Mouse (Mus musculus) skeletal muscle tissue, postnatal 0 days (tissue): ENCODE data around the gene Syngr2. TPM values are rescaled to one million over a fixed set of nuclear protein-coding genes. Genes with fewer than 3 reads are reported as not detected.

Experiments used
- polyA plus RNA-seq: library from polyadenylated mRNA; unstranded; fragments of >200 nt; fragmentation: Nextera tagmentation; extraction: Ambion mirVana; gene quantifications from 2 replicates; pipeline ENCODE4 v1.2.1, GENCODE M21; 2015

Gene Syngr2
- 117 and 118 TPM in 2 replicates for polyA plus RNA-seq

GRCm38 (mm10) chr11:117809407-117810311, at the start of gene Syngr2, which contains the start of gene Gm20708:
Gene Syngr2, plus strand, starts transcription at chr11:117809668.
Gene Gm20708, plus strand, starts transcription at chr11:117809668.

DNA sequence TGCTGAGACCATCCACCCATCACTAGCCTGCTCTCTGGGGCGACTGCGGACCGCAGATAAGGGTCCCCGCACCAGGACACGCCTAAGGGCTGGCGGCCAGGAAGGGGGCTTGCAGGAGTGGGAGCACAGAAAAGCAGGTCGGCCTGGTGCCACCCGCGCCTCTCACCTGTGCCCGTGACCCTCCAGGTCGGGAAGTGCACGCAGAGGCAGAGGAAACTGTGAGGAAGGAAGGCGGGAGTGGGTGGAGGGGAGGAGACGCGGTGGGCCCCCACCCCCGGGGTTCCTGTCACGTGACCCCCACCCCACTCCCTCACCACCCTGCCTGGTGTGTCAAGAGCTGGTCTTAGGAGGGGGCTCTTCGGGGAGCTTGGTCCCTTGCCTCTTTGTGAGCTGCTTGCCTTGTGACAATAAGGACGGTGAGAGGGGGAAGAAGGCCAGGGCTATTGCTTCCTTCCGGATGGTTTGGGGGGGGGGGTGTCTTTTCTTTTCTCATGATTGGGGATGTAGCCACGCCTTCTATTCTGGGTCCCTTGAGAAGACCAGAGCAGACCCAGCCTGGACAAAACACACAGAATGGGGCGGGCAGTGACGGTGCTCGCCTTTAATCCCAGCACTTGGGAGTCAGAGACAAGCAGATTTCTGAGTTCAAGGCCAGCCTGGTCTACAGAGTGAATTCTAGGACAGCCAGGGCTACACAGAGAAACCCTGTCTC, 27.3 kb upstream of the Syngr2 start, which contains the start of the genes Tmc8 and Tmc6:
TSS of gene Tmc8 (plus strand) at position 84 of the 712 bp plus-strand sequence.
TSS of gene Tmc6 (minus strand) at position 206 of the 712 bp plus-strand sequence.

GRCm38 (mm10) chr11:117797511-117798159, 11.8 kb upstream of the Syngr2 start, which contains the start of gene 6030468B19Rik:
Gene 6030468B19Rik, plus strand, starts transcription at chr11:117797660.

GRCm38 (mm10) chr11:117825333-117826101, 16.0 kb downstream of the Syngr2 start, which contains the start of the genes Afmid and Tk1:
Gene Afmid, plus strand, starts transcription at chr11:117825924.
Gene Tk1, minus strand, starts transcription at chr11:117826092.

DNA sequence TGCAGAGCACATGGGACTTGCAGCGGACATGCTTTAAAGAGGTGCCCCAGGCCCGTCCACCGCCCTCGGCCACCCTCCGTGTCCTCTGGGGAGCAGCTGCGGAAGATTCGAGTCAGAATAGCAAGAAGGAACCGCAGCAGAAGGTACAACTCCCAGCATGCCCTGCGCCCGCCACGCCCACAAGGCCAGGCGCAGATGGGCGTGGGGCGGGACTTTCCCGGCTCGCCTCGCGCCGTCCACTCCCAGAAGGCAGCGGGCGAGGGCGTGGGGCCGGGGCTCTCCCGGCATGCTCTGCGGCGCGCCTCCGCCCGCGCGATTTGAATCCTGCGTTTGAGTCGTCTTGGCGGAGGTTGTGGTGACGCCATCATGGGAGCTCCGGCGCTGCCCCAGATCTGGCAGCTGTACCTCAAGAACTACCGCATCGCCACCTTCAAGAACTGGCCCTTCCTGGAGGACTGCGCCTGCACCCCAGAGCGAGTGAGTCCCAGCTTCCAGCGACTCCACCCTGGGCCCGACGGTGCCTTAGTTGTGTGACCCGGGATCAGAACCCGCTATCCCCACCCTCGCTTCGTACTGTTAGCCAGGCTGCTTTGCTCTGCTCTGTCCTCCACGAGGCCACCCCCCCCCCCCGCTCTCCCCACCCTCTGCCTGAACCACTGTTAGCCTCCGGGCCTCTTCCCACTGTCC, 39.7 kb downstream of the Syngr2 start, which contains the start of gene Birc5:
TSS of gene Birc5 (plus strand) at position 267 of the 687 bp plus-strand sequence.

DNA sequence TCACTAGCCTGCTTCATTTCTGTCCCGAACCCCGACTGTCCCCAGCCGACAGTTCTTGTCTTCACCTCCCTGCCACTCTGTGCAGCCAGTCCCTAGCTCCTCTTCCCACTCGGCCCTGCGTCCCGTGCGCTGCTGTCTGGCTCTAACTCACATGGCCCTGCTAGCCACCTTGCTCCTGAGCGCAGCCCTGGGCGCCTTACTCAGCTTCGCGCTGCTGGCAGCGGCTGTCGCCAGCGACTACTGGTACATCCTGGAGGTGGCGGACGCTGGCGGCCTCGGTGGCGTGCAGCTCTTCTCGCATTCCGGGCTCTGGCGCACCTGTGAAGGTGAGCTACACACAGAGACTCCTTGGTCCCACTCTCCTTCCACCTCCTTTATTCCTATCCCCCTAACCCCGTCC, 51.1 kb downstream of the Syngr2 start, which contains the start of gene Tmem235:
TSS of gene Tmem235 (plus strand) at position 152 of the 400 bp plus-strand sequence.

Other genes with a start within 250 kb of the Syngr2 start
- 7.4 and 8.2 TPM in 2 replicates for gene Tnrc6c, start 155.4 kb upstream of the Syngr2 start, polyA plus RNA-seq
- gene Tmc8, start 27.6 kb upstream of the Syngr2 start, polyA plus RNA-seq = 0.63 and 0.85 TPM in 2 replicates
- gene Tmc6, start 27.5 kb upstream of the Syngr2 start, polyA plus RNA-seq = 10.6 and 11.1 TPM in 2 replicates
- gene 6030468B19Rik, start 12.0 kb upstream of the Syngr2 start, polyA plus RNA-seq = 0.12 TPM in 1 of 2 replicates, not detected in the other
- gene Gm20708, start within 50 bp of the Syngr2 start, polyA plus RNA-seq = 0.38 and 1.5 TPM in 2 replicates
- gene Afmid, start 16.3 kb downstream of the Syngr2 start, polyA plus RNA-seq = 9.3 and 9.4 TPM in 2 replicates
- 32.0 and 40.5 TPM in 2 replicates for gene Tk1, start 16.4 kb downstream of the Syngr2 start, polyA plus RNA-seq
- gene Birc5, start 39.6 kb downstream of the Syngr2 start, polyA plus RNA-seq = 59.5 and 67.7 TPM in 2 replicates
- gene Tmem235, start 51.1 kb downstream of the Syngr2 start, polyA plus RNA-seq = not detected in 2 replicates
- 4.6 and 7.0 TPM in 2 replicates for gene Tha1, start 63.8 kb downstream of the Syngr2 start, polyA plus RNA-seq
- 8.6 and 13.0 TPM in 2 replicates for gene Socs3, start 160.4 kb downstream of the Syngr2 start, polyA plus RNA-seq
- 14.5 and 17.5 TPM in 2 replicates for gene Pgs1, start 176.6 kb downstream of the Syngr2 start, polyA plus RNA-seq